Mouse (Mus musculus) neural tube, embryonic 11.5 days (tissue): ENCODE results near the gene Gcm1. TPM values are rescaled to one million over a fixed set of nuclear protein-coding genes. Genes with fewer than 3 reads are reported as not detected.
"Not testable (repeated sequence)": the region's sequence is repeated elsewhere in the genome, so short reads cannot be mapped to it uniquely, and the experiment has no call there.

ENCODE experiments used
- ATAC-seq: fragments of 200-750 bp; cut with Nextera tagmentation; 2 replicates; pipeline ENCODE4 v1.8.0; 2017; ENCODE audit warnings: moderate number of reproducible peaks, mild to moderate bottlenecking, moderate TSS enrichment, moderate library complexity; ENCODE audit not compliant: insufficient read depth, low FRiP score, low TSS enrichment
- DNase-seq: peaks from one replicate; pipeline ENCODE4 v3.0.0-alpha.2; 2015; ENCODE audit warnings: low spot score
- H3K27ac ChIP-seq: fragments of 300-500 bp; sonication (generic); 2 replicates; pipeline ENCODE4 v1.5.1; 2014; ENCODE audit warnings: low read depth, mild to moderate bottlenecking, low read length
- H3K27me3 ChIP-seq: fragments of 300-500 bp; sonication (generic); 2 replicates; pipeline ENCODE4 v1.6.1; 2014; ENCODE audit warnings: mild to moderate bottlenecking, low read length, mixed read lengths; ENCODE audit not compliant: control insufficient read depth, insufficient read depth
- H3K36me3 ChIP-seq: fragments of 300-500 bp; sonication (generic); 2 replicates; pipeline ENCODE4 v1.6.1; 2014; ENCODE audit warnings: mild to moderate bottlenecking, low read length, moderate library complexity, mixed read lengths; ENCODE audit not compliant: control insufficient read depth, insufficient read depth
- H3K4me1 ChIP-seq: fragments of 300-500 bp; sonication (generic); 2 replicates; pipeline ENCODE4 v1.6.1; 2014; ENCODE audit warnings: low read length, mixed read lengths; ENCODE audit not compliant: control insufficient read depth, insufficient read depth
- H3K4me2 ChIP-seq: fragments of 300-500 bp; sonication (generic); 2 replicates; pipeline ENCODE4 v1.6.1; 2014; ENCODE audit warnings: low read depth, mild to moderate bottlenecking, moderate library complexity
- H3K4me3 ChIP-seq: fragments of 300-500 bp; sonication (generic); 2 replicates; pipeline ENCODE4 v1.5.1; 2014; ENCODE audit warnings: low read depth, low read length
- H3K9ac ChIP-seq: fragments of 300-500 bp; sonication (generic); 2 replicates; pipeline ENCODE4 v1.6.1; 2014; ENCODE audit warnings: mild to moderate bottlenecking, low read length
- H3K9me3 ChIP-seq: fragments of 300-500 bp; sonication (generic); 2 replicates; pipeline ENCODE4 v1.6.1; 2016; ENCODE audit warnings: low read length; ENCODE audit not compliant: control insufficient read depth
- WGBS: fragments of 180-500 bp; shearing (Covaris S2); extraction: QIAGEN DNeasy Blood & Tissue Kit; methylation state at CpG from one replicate; pipeline ENCODE4 v1.1.7; 2014; 5-methylcytosine and 5-hydroxymethylcytosine counted together
- polyA plus RNA-seq: library from polyadenylated mRNA; unstranded; fragments of >200 nt; fragmentation: Nextera tagmentation; extraction: Ambion mirVana; gene quantifications from 2 replicates; pipeline ENCODE4 v1.2.1, GENCODE M21; 2014

Gene Gcm1
- polyA plus RNA-seq, 1 experiment from 2014 or later = not detected

GRCm38 (mm10) chr9:78062392-78062791 lies 10.7 kb downstream of the Gcm1 start:
- Histone ChIP-seq H3K9ac (no peak overlapping the region), H3K27ac (no peak overlapping the region), H3K9me3 (no peaks in the 10 kb centered on the region), H3K4me3 (no peak overlapping the region), H3K4me1 (no peaks in the 10 kb centered on the region), H3K27me3 (no peaks in the 10 kb centered on the region), H3K4me2 (no peak overlapping the region), H3K36me3 (no peaks in the 10 kb centered on the region)
- 80% methylated on average over 9 of the region's 9 CpGs for WGBS
- ATAC-seq (no peak), DNase-seq (no peak)

DNA sequence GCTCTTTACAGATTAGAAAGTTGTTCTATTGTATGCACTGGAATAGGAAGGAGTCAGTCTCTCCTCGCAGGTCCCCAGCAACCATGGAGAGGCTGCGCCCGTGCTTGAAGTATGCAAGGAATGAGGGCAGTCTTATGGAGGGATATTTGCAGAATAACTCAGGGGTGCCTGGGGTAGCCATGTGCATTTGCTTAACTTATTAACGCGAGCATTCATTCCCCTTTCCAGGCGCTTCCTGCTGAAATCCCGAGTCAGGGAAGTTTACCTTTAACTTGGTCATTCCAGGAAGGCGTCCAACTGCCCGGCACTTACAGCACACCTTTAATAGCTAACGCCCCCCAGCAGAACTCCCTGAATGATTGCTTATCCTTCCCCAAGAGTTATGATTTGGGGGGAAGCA lies 12.4 kb downstream of the Gcm1 start:
- Histone ChIP-seq H3K9me3 (no peaks in the 10 kb centered on the region), H3K27me3 (no peaks in the 10 kb centered on the region), H3K4me3 (no peak overlapping the region), H3K36me3 (no peaks in the 10 kb centered on the region), H3K4me2 (no peak overlapping the region), H3K4me1 (no peaks in the 10 kb centered on the region), H3K9ac (no peak overlapping the region), H3K27ac (no peak overlapping the region)
- ATAC-seq (no peak), DNase-seq (no peak)
- WGBS = 74% methylated on average over 10 of the region's 10 CpGs

GRCm38 (mm10) chr9:78070496-78070895 lies 18.8 kb downstream of the Gcm1 start:
- Histone ChIP-seq H3K36me3 (no peaks in the 10 kb centered on the region), H3K27me3 (no peaks in the 10 kb centered on the region), H3K4me3 (no peak overlapping the region), H3K9me3 (no peaks in the 10 kb centered on the region), H3K9ac (no peak overlapping the region), H3K4me1 (no peaks in the 10 kb centered on the region), H3K27ac (no peak overlapping the region), H3K4me2 (no peak overlapping the region)
- ATAC-seq (no peak), DNase-seq (no peak)
- 71% methylated on average over 5 of the region's 5 CpGs for WGBS

- WGBS = 86% methylated on average over 4 of the region's 4 CpGs
- no peaks in the 10 kb centered on the region for H3K36me3 ChIP-seq
- no peak overlapping the region for H3K4me3 ChIP-seq
- no peak overlapping the region for H3K4me2 ChIP-seq
- no peaks in the 10 kb centered on the region for H3K9me3 ChIP-seq
- H3K9ac ChIP-seq = no peak overlapping the region
- no peaks in the 10 kb centered on the region for H3K27me3 ChIP-seq
- ATAC-seq = no peak
- H3K4me1 ChIP-seq = no peaks in the 10 kb centered on the region
- no peak overlapping the region for H3K27ac ChIP-seq
- DNase-seq = no peak
Observed at GRCm38 (mm10) chr9:78071626-78072025, 19.9 kb downstream of the Gcm1 start.

DNA sequence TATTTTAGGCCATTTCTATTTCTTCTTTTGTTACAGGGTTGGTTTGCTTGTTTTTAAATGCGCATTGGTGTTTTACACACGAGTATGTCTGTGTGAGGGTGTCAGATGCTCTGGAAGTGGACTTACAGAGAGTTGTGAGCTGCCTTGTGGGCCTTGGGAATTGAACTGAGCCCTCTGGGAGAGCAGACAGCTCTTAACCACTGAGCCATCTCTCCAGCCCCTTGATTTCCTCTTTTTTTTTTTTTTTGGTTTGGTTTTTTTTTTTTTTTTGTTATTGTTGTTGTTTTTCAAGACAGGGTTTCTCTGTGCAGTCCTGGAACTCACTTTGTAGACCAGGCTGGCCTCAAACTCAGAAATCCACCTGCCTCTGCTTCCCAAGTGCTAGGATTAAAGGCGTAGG lies 21.6 kb downstream of the Gcm1 start:
- not testable (repeated sequence) for H3K27ac ChIP-seq, H3K4me1 ChIP-seq, H3K4me3 ChIP-seq, H3K27me3 ChIP-seq, ATAC-seq, H3K9ac ChIP-seq, H3K36me3 ChIP-seq, DNase-seq, H3K9me3 ChIP-seq, H3K4me2 ChIP-seq
- 92% methylated on average over 3 of the region's 3 CpGs for WGBS

- DNase-seq = no peak
- H3K27me3 ChIP-seq = no peaks in the 10 kb centered on the region
- H3K9ac ChIP-seq = no peak overlapping the region
- WGBS = 92% methylated on average over 13 of the region's 13 CpGs
- H3K9me3 ChIP-seq = no peaks in the 10 kb centered on the region
- no peak for ATAC-seq
- no peaks in the 10 kb centered on the region for H3K36me3 ChIP-seq
- H3K4me3 ChIP-seq = no peak overlapping the region
- H3K27ac ChIP-seq = no peak overlapping the region
- no peaks in the 10 kb centered on the region for H3K4me1 ChIP-seq
- no peak overlapping the region for H3K4me2 ChIP-seq
Observed at GRCm38 (mm10) chr9:78073713-78074340, 22.1 kb downstream of the Gcm1 start.

DNA sequence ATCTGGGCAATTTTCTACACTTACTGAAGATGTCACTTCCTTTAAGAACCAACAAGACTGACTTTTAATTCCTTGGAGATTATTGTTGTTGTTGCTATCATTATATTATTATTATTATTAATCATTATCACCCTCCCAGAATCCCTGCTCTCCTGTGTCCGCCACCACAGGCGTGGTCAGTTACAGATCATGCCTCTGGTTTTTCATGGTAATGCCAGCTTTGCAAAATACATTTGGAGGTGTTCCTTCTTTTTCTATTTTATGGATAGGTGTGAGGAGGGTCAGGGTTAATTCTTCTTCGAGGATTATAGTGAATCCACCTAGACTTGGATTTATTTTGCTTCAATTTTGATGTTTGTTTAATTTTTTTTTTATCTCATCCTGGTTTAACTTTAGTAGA lies 23.5 kb downstream of the Gcm1 start:
- H3K4me1 ChIP-seq = no peaks in the 10 kb centered on the region
- no peaks in the 10 kb centered on the region for H3K27me3 ChIP-seq
- no peak for ATAC-seq
- no peaks in the 10 kb centered on the region for H3K36me3 ChIP-seq
- H3K9me3 ChIP-seq = no peaks in the 10 kb centered on the region
- no peak overlapping the region for H3K4me3 ChIP-seq
- H3K4me2 ChIP-seq = no peak overlapping the region
- H3K27ac ChIP-seq = no peak overlapping the region
- no peak for DNase-seq
- 93% methylated on average over 3 of the region's 3 CpGs for WGBS
- no peak overlapping the region for H3K9ac ChIP-seq

GRCm38 (mm10) chr9:78078240-78078639 lies 26.5 kb downstream of the Gcm1 start:
- ATAC-seq (no peak), DNase-seq (no peak)
- Histone ChIP-seq H3K27me3 (no peaks in the 10 kb centered on the region), H3K4me1 (no peaks in the 10 kb centered on the region), H3K36me3 (no peaks in the 10 kb centered on the region), H3K4me2 (no peak overlapping the region), H3K9me3 (no peaks in the 10 kb centered on the region), H3K27ac (no peak overlapping the region), H3K4me3 (no peak overlapping the region), H3K9ac (no peak overlapping the region)
- 32% methylated on average over 2 of the region's 2 CpGs for WGBS

GRCm38 (mm10) chr9:78081835-78082234 lies 30.1 kb downstream of the Gcm1 start:
- 85% methylated on average over 7 of the region's 7 CpGs for WGBS
- Histone ChIP-seq H3K4me1 (no peaks in the 10 kb centered on the region), H3K27me3 (no peaks in the 10 kb centered on the region), H3K4me3 (no peak overlapping the region), H3K4me2 (no peak overlapping the region), H3K9ac (no peak overlapping the region), H3K9me3 (no peaks in the 10 kb centered on the region), H3K36me3 (no peaks in the 10 kb centered on the region), H3K27ac (no peak overlapping the region)
- DNase-seq = no peak
- no peak for ATAC-seq
